Mouse (Mus musculus): Measurements from ENCODE around the gene Kars. TPM values are rescaled to one million over a fixed set of nuclear protein-coding genes. Genes with fewer than 3 reads are reported as not detected.

Kars gene
- polyA plus RNA-seq, 1 experiment from 2014 or later = 146 TPM

- Histone ChIP-seq H3K36me3 (peaks cover 57% of the 10 kb centered on the region), H3K9me3 (replicated peaks) (no peaks in the 10 kb centered on the region), H3K4me2 (no peak overlapping the region), H3K27me3 (replicated peaks) (no peaks in the 10 kb centered on the region), H3K27ac (ENCODE audit: poor library complexity, severe bottlenecking) (no peak overlapping the region), H3K4me3 (no peak overlapping the region), H3K4me1 (replicated peaks) (peaks cover 13% of the 10 kb centered on the region), H3K9ac (no peak overlapping the region)
- no peak for ATAC-seq (ENCODE audit: insufficient number of reproducible peaks, low FRiP score)
- WGBS = 74% methylated on average over 7 of the region's 7 CpGs
These were observed 29.0 kb downstream of the Kars start for GRCm38 (mm10) chr8:111982116-111982515.

- no peaks in the 10 kb centered on the region for H3K4me1 ChIP-seq (replicated peaks)
- H3K4me3 ChIP-seq = no peak overlapping the region
- H3K36me3 ChIP-seq = peaks cover 61% of the 10 kb centered on the region
- ATAC-seq (ENCODE audit: insufficient number of reproducible peaks, low FRiP score) = no peak
- 69% methylated on average over 10 of the region's 10 CpGs for WGBS
- H3K27me3 ChIP-seq (replicated peaks) = no peaks in the 10 kb centered on the region
- H3K27ac ChIP-seq (ENCODE audit: poor library complexity, severe bottlenecking) = no peak overlapping the region
- H3K9me3 ChIP-seq (replicated peaks) = peaks cover 10% of the 10 kb centered on the region; the same call in 1 of the 2 replicates
- no peak overlapping the region for H3K4me2 ChIP-seq
- H3K9ac ChIP-seq = no peak overlapping the region
These were observed 33.0 kb downstream of the Kars start for GRCm38 (mm10) chr8:111978147-111978546.

GRCm38 (mm10) chr8:111976326-111976725 is 34.8 kb downstream of the Kars start:
- H3K4me2 ChIP-seq = no peak overlapping the region
- WGBS = 76% methylated on average over 2 of the region's 2 CpGs
- no peak for ATAC-seq (ENCODE audit: insufficient number of reproducible peaks, low FRiP score)
- no peak overlapping the region for H3K9ac ChIP-seq
- no peaks in the 10 kb centered on the region for H3K27me3 ChIP-seq (replicated peaks)
- H3K9me3 ChIP-seq (replicated peaks) = peaks cover 10% of the 10 kb centered on the region; the same call in 1 of the 2 replicates
- peaks cover 62% of the 10 kb centered on the region for H3K36me3 ChIP-seq
- H3K4me3 ChIP-seq = no peak overlapping the region
- H3K27ac ChIP-seq (ENCODE audit: poor library complexity, severe bottlenecking) = no peak overlapping the region
- no peaks in the 10 kb centered on the region for H3K4me1 ChIP-seq (replicated peaks)

GRCm38 (mm10) chr8:111975706-111976105 is 35.4 kb downstream of the Kars start:
- Histone ChIP-seq H3K36me3 (peaks cover 66% of the 10 kb centered on the region), H3K4me2 (no peak overlapping the region), H3K27ac (ENCODE audit: poor library complexity, severe bottlenecking) (no peak overlapping the region), H3K4me1 (replicated peaks) (no peaks in the 10 kb centered on the region), H3K4me3 (no peak overlapping the region), H3K9me3 (replicated peaks) (peaks cover 10% of the 10 kb centered on the region; the same call in 1 of the 2 replicates), H3K27me3 (replicated peaks) (no peaks in the 10 kb centered on the region), H3K9ac (no peak overlapping the region)
- WGBS = 95% methylated on average over 2 of the region's 2 CpGs
- no peak for ATAC-seq (ENCODE audit: insufficient number of reproducible peaks, low FRiP score)

- peaks cover 10% of the 10 kb centered on the region; the same call in 1 of the 2 replicates for H3K9me3 ChIP-seq (replicated peaks)
- 94% methylated on average over 12 of the region's 12 CpGs for WGBS
- H3K9ac ChIP-seq = no peak overlapping the region
- H3K4me2 ChIP-seq = no peak overlapping the region
- no peak for ATAC-seq (ENCODE audit: insufficient number of reproducible peaks, low FRiP score)
- H3K36me3 ChIP-seq = peaks cover 60% of the 10 kb centered on the region
- H3K27me3 ChIP-seq (replicated peaks) = no peaks in the 10 kb centered on the region
- no peaks in the 10 kb centered on the region for H3K4me1 ChIP-seq (replicated peaks)
- no peak overlapping the region for H3K4me3 ChIP-seq
- H3K27ac ChIP-seq (ENCODE audit: poor library complexity, severe bottlenecking) = no peak overlapping the region
These were observed 37.0 kb downstream of the Kars start for GRCm38 (mm10) chr8:111974138-111974537.

GRCm38 (mm10) chr8:111968991-111969390 is 42.1 kb downstream of the Kars start:
- H3K9me3 ChIP-seq (replicated peaks) = peaks cover 7% of the 10 kb centered on the region; the same call in 1 of the 2 replicates
- H3K27ac ChIP-seq (ENCODE audit: poor library complexity, severe bottlenecking) = no peak overlapping the region
- no peak overlapping the region for H3K9ac ChIP-seq
- no peak overlapping the region for H3K4me2 ChIP-seq
- H3K27me3 ChIP-seq (replicated peaks) = no peaks in the 10 kb centered on the region
- no peak for ATAC-seq (ENCODE audit: insufficient number of reproducible peaks, low FRiP score)
- 35% methylated on average over 5 of the region's 5 CpGs for WGBS
- H3K4me1 ChIP-seq (replicated peaks) = no peaks in the 10 kb centered on the region
- peaks cover 41% of the 10 kb centered on the region for H3K36me3 ChIP-seq
- H3K4me3 ChIP-seq = no peak overlapping the region

- Histone ChIP-seq H3K36me3 (peaks cover 36% of the 10 kb centered on the region), H3K4me1 (replicated peaks) (peaks cover 2% of the 10 kb centered on the region), H3K4me2 (no peak overlapping the region), H3K27ac (ENCODE audit: poor library complexity, severe bottlenecking) (no peak overlapping the region), H3K9ac (no peak overlapping the region), H3K9me3 (replicated peaks) (peaks cover 5% of the 10 kb centered on the region; the same call in 1 of the 2 replicates), H3K27me3 (replicated peaks) (no peaks in the 10 kb centered on the region), H3K4me3 (no peak overlapping the region)
- no peak for ATAC-seq (ENCODE audit: insufficient number of reproducible peaks, low FRiP score)
- 82% methylated on average over 10 of the region's 10 CpGs for WGBS
These were observed 42.6 kb downstream of the Kars start for GRCm38 (mm10) chr8:111968541-111968940.

GRCm38 (mm10) chr8:111967246-111967870 is 43.8 kb downstream of the Kars start:
- no peak for ATAC-seq (ENCODE audit: insufficient number of reproducible peaks, low FRiP score)
- H3K9ac ChIP-seq = no peak overlapping the region
- peaks cover 14% of the 10 kb centered on the region for H3K4me1 ChIP-seq (replicated peaks)
- no peak overlapping the region for H3K4me2 ChIP-seq
- no peaks in the 10 kb centered on the region for H3K27me3 ChIP-seq (replicated peaks)
- no peak overlapping the region for H3K27ac ChIP-seq (ENCODE audit: poor library complexity, severe bottlenecking)
- 69% methylated on average over 5 of the region's 5 CpGs for WGBS
- H3K36me3 ChIP-seq = peaks cover 28% of the 10 kb centered on the region
- no peaks in the 10 kb centered on the region for H3K9me3 ChIP-seq (replicated peaks)
- no peak overlapping the region for H3K4me3 ChIP-seq

GRCm38 (mm10) chr8:111964849-111965561 is 46.1 kb downstream of the Kars start:
- H3K27ac ChIP-seq (ENCODE audit: poor library complexity, severe bottlenecking) = no peak overlapping the region
- 77% methylated on average over 7 of the region's 7 CpGs for WGBS
- H3K4me3 ChIP-seq = no peak overlapping the region
- H3K4me1 ChIP-seq (replicated peaks) = peaks cover 24% of the 10 kb centered on the region
- no peak for ATAC-seq (ENCODE audit: insufficient number of reproducible peaks, low FRiP score)
- peaks cover 15% of the 10 kb centered on the region; the same call in 1 of the 2 replicates for H3K36me3 ChIP-seq
- H3K27me3 ChIP-seq (replicated peaks) = no peaks in the 10 kb centered on the region
- H3K9me3 ChIP-seq (replicated peaks) = no peaks in the 10 kb centered on the region
- no peak overlapping the region for H3K9ac ChIP-seq
- no peak overlapping the region for H3K4me2 ChIP-seq

- peaks cover 24% of the 10 kb centered on the region for H3K4me1 ChIP-seq (replicated peaks)
- no peak overlapping the region for H3K27ac ChIP-seq (ENCODE audit: poor library complexity, severe bottlenecking)
- H3K4me3 ChIP-seq = no peak overlapping the region
- H3K9ac ChIP-seq = no peak overlapping the region
- WGBS = 56% methylated on average over 5 of the region's 5 CpGs
- H3K36me3 ChIP-seq = peaks cover 21% of the 10 kb centered on the region; the same call in 1 of the 2 replicates
- no peak overlapping the region for H3K4me2 ChIP-seq
- no peaks in the 10 kb centered on the region for H3K9me3 ChIP-seq (replicated peaks)
- no peaks in the 10 kb centered on the region for H3K27me3 ChIP-seq (replicated peaks)
- ATAC-seq (ENCODE audit: insufficient number of reproducible peaks, low FRiP score) = no peak
These were observed 46.8 kb downstream of the Kars start for GRCm38 (mm10) chr8:111964351-111964750.

GRCm38 (mm10) chr8:111963546-111963945 is 47.6 kb downstream of the Kars start:
- no peak overlapping the region for H3K9ac ChIP-seq
- 85% methylated on average over 4 of the region's 4 CpGs for WGBS
- ATAC-seq (ENCODE audit: insufficient number of reproducible peaks, low FRiP score) = no peak
- H3K4me1 ChIP-seq (replicated peaks) = peaks cover 24% of the 10 kb centered on the region
- no peak overlapping the region for H3K4me2 ChIP-seq
- H3K9me3 ChIP-seq (replicated peaks) = no peaks in the 10 kb centered on the region
- no peak overlapping the region for H3K4me3 ChIP-seq
- peaks cover 25% of the 10 kb centered on the region; the same call in 1 of the 2 replicates for H3K36me3 ChIP-seq
- no peaks in the 10 kb centered on the region for H3K27me3 ChIP-seq (replicated peaks)
- H3K27ac ChIP-seq (ENCODE audit: poor library complexity, severe bottlenecking) = no peak overlapping the region

All from heart, embryonic 12.5 days (tissue).